Mouse (Mus musculus): Measurements from ENCODE around the gene Mast1.

DNA sequence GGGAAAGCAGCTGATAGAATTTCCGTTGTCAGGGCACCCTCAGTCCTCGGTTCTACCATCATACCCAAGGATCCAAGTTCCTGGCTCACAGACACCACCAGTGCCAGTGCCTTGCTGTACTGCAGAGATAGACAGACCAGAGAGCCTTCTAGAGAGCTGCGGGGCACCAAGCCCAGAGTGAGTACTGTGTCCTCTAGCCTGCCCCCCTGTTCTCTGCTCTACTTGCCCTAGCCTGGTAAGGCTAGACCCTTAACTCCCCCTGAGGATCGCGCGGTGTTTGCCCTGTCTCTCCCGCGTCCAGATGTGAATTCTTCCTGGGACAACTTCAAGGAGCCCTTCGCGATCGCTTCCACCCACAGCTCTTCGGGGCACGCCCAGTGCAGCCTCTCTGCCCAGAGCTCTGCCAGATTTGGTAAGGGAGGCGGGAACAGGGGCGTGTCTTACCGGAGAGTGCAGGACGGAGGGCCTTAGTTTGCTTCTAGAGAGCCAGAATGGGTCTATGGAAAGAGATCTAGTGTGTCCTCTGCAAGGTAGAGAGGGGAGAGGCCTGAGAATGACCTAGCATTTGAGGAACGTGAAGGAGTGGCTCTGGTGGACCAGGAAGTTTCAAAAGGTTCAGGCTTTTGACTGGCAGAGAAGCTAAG lies 15.6 kb upstream of the Mast1 start:
- TF ChIP-seq CTCF (IDR thresholded peaks at IDR 0.05; ENCODE audit: low read depth): no peak
- no peak for TF ChIP-seq EP300 (IDR thresholded peaks at IDR 0.05; ENCODE audit: low read depth)
